Mouse (Mus musculus) cerebellum, adult 8-10 months (tissue): ENCODE measurements around the gene Rin2.
"Not testable (repeated sequence)": the region's sequence is repeated elsewhere in the genome, so short reads cannot be mapped to it uniquely, and the experiment has no call there.

Experiments
- DNase-seq: peaks from one replicate; pipeline ENCODE4 v3.0.0; 2022

The Rin2 gene

GRCm38 (mm10) chr2:145684891-145685290 lies 9.9 kb downstream of the Rin2 start:
- no peak for DNase-seq

GRCm38 (mm10) chr2:145686017-145686416 lies 11.0 kb downstream of the Rin2 start:
- no peak for DNase-seq

- no peak for DNase-seq
These were observed 16.5 kb downstream of the Rin2 start for GRCm38 (mm10) chr2:145691367-145692009.

- DNase-seq: no peak
These were observed 22.1 kb downstream of the Rin2 start for GRCm38 (mm10) chr2:145697160-145697559.

GRCm38 (mm10) chr2:145699414-145700071 lies 24.5 kb downstream of the Rin2 start:
- peak; percentile 37 for DNase-seq

- no peak for DNase-seq
These were observed 25.4 kb downstream of the Rin2 start for GRCm38 (mm10) chr2:145700237-145700985.

- DNase-seq: no peak
These were observed 26.8 kb downstream of the Rin2 start for GRCm38 (mm10) chr2:145701605-145702335.

GRCm38 (mm10) chr2:145704738-145705137 lies 29.7 kb downstream of the Rin2 start:
- DNase-seq: no peak

- DNase-seq: no peak
These were observed 34.8 kb downstream of the Rin2 start for GRCm38 (mm10) chr2:145709727-145710389.

GRCm38 (mm10) chr2:145711512-145711911 lies 36.5 kb downstream of the Rin2 start:
- no peak for DNase-seq

- DNase-seq: no peak
These were observed 37.0 kb downstream of the Rin2 start for GRCm38 (mm10) chr2:145712026-145712425.

- no peak for DNase-seq
These were observed 42.5 kb downstream of the Rin2 start for GRCm38 (mm10) chr2:145717539-145717938.

- DNase-seq: no peak
These were observed 43.7 kb downstream of the Rin2 start for GRCm38 (mm10) chr2:145718624-145719183.

- DNase-seq: no peak
These were observed 45.1 kb downstream of the Rin2 start for GRCm38 (mm10) chr2:145720157-145720556.

GRCm38 (mm10) chr2:145720743-145721142 lies 45.7 kb downstream of the Rin2 start:
- DNase-seq: no peak

- DNase-seq: not testable (repeated sequence)
These were observed 47.3 kb downstream of the Rin2 start for GRCm38 (mm10) chr2:145722304-145722703.

GRCm38 (mm10) chr2:145724288-145724687 lies 49.3 kb downstream of the Rin2 start:
- DNase-seq: no peak

GRCm38 (mm10) chr2:145729414-145729813 lies 54.4 kb downstream of the Rin2 start:
- DNase-seq: no peak

- no peak for DNase-seq
These were observed 55.3 kb downstream of the Rin2 start for GRCm38 (mm10) chr2:145730189-145730880.

GRCm38 (mm10) chr2:145730905-145731304 lies 55.9 kb downstream of the Rin2 start:
- no peak for DNase-seq

GRCm38 (mm10) chr2:145735079-145735478 lies 60.1 kb downstream of the Rin2 start:
- no peak for DNase-seq

GRCm38 (mm10) chr2:145736543-145736942 lies 61.5 kb downstream of the Rin2 start:
- DNase-seq: no peak
